Mouse (Mus musculus) frontal cortex, postnatal 14 days (tissue): ENCODE measurements around the gene Rxrg.

Experiments
- DNase-seq, 2 experiments: peaks; one replicate each; pipeline ENCODE4 v3.0.0; 2022; ENCODE audit warnings: low spot score in 2 of 2

Gene Rxrg

DNA sequence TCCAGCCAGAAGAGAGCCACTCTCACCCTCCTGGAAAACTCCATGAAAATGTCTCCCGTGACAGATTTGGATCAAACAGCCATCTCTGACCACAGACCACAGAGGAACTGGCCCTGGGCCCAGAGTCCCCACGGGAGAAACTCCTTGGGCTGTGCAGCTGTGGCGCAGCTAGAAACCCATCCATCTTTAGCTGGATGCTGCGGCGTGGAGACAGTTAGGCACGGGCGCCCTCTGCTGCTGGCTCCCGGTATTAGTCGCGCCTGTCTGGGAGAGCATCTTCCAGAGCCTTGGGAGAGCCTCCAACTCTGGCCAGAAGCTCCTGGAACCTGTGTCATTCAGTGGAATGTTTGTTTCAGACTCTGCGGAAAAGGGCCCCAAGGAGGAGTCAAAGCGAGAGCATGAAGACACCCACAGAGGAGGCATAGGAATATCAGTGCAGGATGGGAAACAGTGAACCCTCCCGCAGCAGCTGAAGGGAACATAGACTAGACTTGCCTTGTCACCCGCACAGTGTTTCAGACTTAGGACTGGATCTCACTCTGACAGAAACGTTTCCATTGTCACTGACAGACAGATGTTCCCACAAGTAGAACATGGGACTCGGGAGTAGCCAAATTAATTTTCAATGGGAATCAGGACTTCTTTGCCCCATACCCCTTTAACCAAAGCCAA lies 46.8 kb downstream of the Rxrg start:
- peak; percentile 65 to 91 for DNase-seq

DNA sequence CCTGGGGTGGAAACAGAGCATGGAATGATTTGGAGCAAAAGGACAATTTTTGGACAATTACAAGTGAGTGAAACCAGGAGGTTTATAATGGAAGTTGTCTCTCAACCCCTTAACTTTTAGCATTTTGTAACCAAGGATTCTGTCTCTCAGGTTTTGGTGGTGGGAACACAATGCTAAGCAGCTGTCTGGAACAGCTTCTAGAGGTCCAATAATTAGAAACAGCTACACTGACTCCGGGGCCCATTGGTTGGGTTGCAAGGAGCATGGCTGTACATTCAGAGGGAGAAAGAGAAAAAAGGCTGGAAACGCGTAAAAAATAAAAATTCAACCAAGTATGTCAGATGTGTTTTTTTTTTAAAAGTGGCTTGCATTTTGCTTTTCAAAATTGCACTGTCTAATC lies 50.5 kb downstream of the Rxrg start:
- no peak for DNase-seq

- no peak for DNase-seq
These were observed 51.0 kb downstream of the Rxrg start for GRCm38 (mm10) chr1:167649122-167649633.

GRCm38 (mm10) chr1:167652336-167652735 lies 54.2 kb downstream of the Rxrg start:
- no peak for DNase-seq

- DNase-seq, result no peak
These were observed 60.9 kb downstream of the Rxrg start for GRCm38 (mm10) chr1:167659065-167659464.

DNA sequence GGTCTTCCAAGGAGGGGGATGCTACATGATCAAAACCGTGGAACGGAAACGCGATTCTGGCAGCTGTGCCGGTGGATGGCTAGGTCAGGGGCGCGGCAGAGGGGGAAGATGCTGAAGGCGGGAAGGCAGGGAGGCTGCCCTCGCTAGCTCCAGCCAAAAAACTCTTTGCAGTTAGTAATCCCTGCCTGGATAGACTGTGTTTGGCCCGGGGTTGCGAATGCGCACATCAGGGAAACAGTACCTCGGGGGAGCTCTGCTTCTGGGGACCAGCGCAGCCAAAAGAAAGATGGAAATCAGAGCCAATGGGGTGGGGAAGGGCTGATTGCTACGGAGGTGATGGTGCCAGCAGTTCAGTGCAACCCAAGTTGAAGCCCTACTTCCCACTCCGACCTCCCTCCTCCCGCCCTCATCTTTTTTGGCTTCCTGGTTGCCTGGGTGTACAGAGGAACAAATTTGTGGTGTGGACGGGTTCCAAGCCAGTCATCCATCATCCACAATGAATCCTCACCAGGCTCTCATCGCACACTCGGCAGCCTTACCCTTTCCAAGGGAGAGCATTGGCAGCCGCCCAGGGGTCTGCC lies 62.4 kb downstream of the Rxrg start:
- DNase-seq, result peak; percentile 19 to 37

- DNase-seq, result no peak
These were observed 62.9 kb downstream of the Rxrg start for GRCm38 (mm10) chr1:167661123-167661522.

GRCm38 (mm10) chr1:167663136-167663535 lies 65.0 kb downstream of the Rxrg start:
- no peak for DNase-seq

GRCm38 (mm10) chr1:167669796-167670195 lies 71.6 kb downstream of the Rxrg start:
- peak in 1 of 2 experiments; percentile 34 for DNase-seq

- no peak for DNase-seq
These were observed 74.3 kb downstream of the Rxrg start for GRCm38 (mm10) chr1:167672433-167672987.

DNA sequence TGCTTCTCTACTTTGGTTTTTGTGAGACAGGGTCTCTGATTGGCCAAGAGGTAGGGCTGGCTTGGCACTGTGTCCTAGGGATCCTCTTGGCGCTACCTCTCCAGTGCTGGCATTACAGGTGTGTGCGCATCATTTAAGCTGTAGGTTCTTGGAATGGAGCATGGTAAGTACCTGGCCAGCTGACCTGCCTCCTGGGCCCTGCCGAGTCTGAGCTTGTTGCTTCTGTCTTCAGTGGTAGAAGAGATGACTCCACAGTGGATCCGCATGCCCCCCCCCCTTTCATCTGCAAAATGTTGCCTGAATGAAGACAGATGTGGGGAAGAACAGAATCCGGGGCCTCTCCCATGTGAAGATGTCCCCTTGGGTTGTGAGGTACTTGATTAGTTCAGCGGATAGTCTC lies 80.9 kb downstream of the Rxrg start:
- no peak for DNase-seq

GRCm38 (mm10) chr1:167688001-167688346 lies 89.8 kb downstream of the Rxrg start:
- DNase-seq, result no peak

- no peak for DNase-seq
These were observed 90.4 kb downstream of the Rxrg start for GRCm38 (mm10) chr1:167688347-167689231.

DNA sequence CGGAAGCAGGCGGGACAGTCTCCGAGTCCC lies 90.9 kb downstream of the Rxrg start, which contains the start of gene Lmx1a:
Lmx1a (plus strand) TSS at position 6 of the 30 bp plus-strand sequence.
- no peak for DNase-seq
